Mouse (Mus musculus): ENCODE data around the gene Rbm8a. TPM values are rescaled to one million over a fixed set of nuclear protein-coding genes. Genes with fewer than 3 reads are reported as not detected.
"Not testable (repeated sequence)": the region's sequence is repeated elsewhere in the genome, so short reads cannot be mapped to it uniquely, and the experiment has no call there.

Gene Rbm8a
- polyA plus RNA-seq, 1 experiment from 2014 or later: 167 TPM

GRCm38 (mm10) chr3:96597435-96597891 is 32.3 kb upstream of the Rbm8a start:
- WGBS: under 1% methylated on average over 40 of the region's 40 CpGs
- peak overlapping the region; percentile 96 for H3K4me2 ChIP-seq (replicated peaks)
- no peak for ATAC-seq (ENCODE audit: insufficient number of reproducible peaks, insufficient read depth, low FRiP score, low TSS enrichment)
- H3K9me3 ChIP-seq: no peaks in the 10 kb centered on the region
- H3K4me3 ChIP-seq: peak overlapping the region; percentile 47
- peak overlapping the region; percentile 63 for H3K9ac ChIP-seq
- no peaks in the 10 kb centered on the region for H3K36me3 ChIP-seq
- H3K27me3 ChIP-seq: peaks cover 17% of the 10 kb centered on the region
- H3K27ac ChIP-seq: peak overlapping the region; percentile 64; the same call in 1 of the 2 replicates
- H3K4me1 ChIP-seq: peaks cover 48% of the 10 kb centered on the region

GRCm38 (mm10) chr3:96598156-96599068 is 31.3 kb upstream of the Rbm8a start:
- no peak for ATAC-seq (ENCODE audit: insufficient number of reproducible peaks, insufficient read depth, low FRiP score, low TSS enrichment)
- peak overlapping the region; percentile 96 for H3K4me2 ChIP-seq (replicated peaks)
- WGBS: 1% methylated on average over 54 of the region's 54 CpGs
- no peaks in the 10 kb centered on the region for H3K9me3 ChIP-seq
- H3K27ac ChIP-seq: peak overlapping the region; percentile 64; the same call in 1 of the 2 replicates
- H3K36me3 ChIP-seq: no peaks in the 10 kb centered on the region
- H3K27me3 ChIP-seq: peaks cover 17% of the 10 kb centered on the region
- peak overlapping the region; percentile 63 for H3K9ac ChIP-seq
- H3K4me1 ChIP-seq: peaks cover 49% of the 10 kb centered on the region
- H3K4me3 ChIP-seq: peak overlapping the region; percentile 47

- Histone ChIP-seq H3K9me3 (no peaks in the 10 kb centered on the region), H3K4me2 (replicated peaks) (peak overlapping the region; percentile 96), H3K4me1 (peaks cover 52% of the 10 kb centered on the region), H3K4me3 (peak overlapping the region; percentile 47; the same call in 1 of the 2 replicates), H3K9ac (no peak overlapping the region), H3K36me3 (no peaks in the 10 kb centered on the region), H3K27me3 (peaks cover 17% of the 10 kb centered on the region), H3K27ac (no peak overlapping the region)
- WGBS: 44% methylated on average over 8 of the region's 8 CpGs
- no peak for ATAC-seq (ENCODE audit: insufficient number of reproducible peaks, insufficient read depth, low FRiP score, low TSS enrichment)
These were observed 30.7 kb upstream of the Rbm8a start for GRCm38 (mm10) chr3:96599069-96599393.

- no peak overlapping the region for H3K9ac ChIP-seq
- no peak overlapping the region for H3K4me2 ChIP-seq (replicated peaks)
- no peaks in the 10 kb centered on the region for H3K36me3 ChIP-seq
- 77% methylated on average over 3 of the region's 3 CpGs for WGBS
- no peak overlapping the region for H3K27ac ChIP-seq
- H3K27me3 ChIP-seq: peaks cover 17% of the 10 kb centered on the region
- no peak for ATAC-seq (ENCODE audit: insufficient number of reproducible peaks, insufficient read depth, low FRiP score, low TSS enrichment)
- no peaks in the 10 kb centered on the region for H3K9me3 ChIP-seq
- peaks cover 54% of the 10 kb centered on the region for H3K4me1 ChIP-seq
- H3K4me3 ChIP-seq: no peak overlapping the region
These were observed 30.3 kb upstream of the Rbm8a start for GRCm38 (mm10) chr3:96599411-96599810.

- Histone ChIP-seq H3K27me3 (peaks cover 7% of the 10 kb centered on the region), H3K9ac (peak within 1 kb of the TSS; percentile 95), H3K4me1 (peaks cover 59% of the 10 kb centered on the region), H3K4me2 (replicated peaks) (peak within 1 kb of the TSS; percentile 65), H3K36me3 (no peaks in the 10 kb centered on the region), H3K27ac (peak within 1 kb of the TSS; percentile 97), H3K4me3 (peak within 1 kb of the TSS; percentile 89), H3K9me3 (no peaks in the 10 kb centered on the region)
- WGBS: 1% methylated on average over 27 of the region's 27 CpGs
- ATAC-seq (ENCODE audit: insufficient number of reproducible peaks, insufficient read depth, low FRiP score, low TSS enrichment): peak; percentile 93
These were observed 29.0 kb upstream of the Rbm8a start, which contains the start of gene Lix1l for GRCm38 (mm10) chr3:96600639-96601250. TSS of gene Lix1l (plus strand) at chr3:96601149.

GRCm38 (mm10) chr3:96601251-96601787 is 28.4 kb upstream of the Rbm8a start:
- Histone ChIP-seq H3K4me2 (replicated peaks) (peak overlapping the region; percentile 65), H3K4me3 (peak overlapping the region; percentile 89), H3K36me3 (no peaks in the 10 kb centered on the region), H3K9me3 (no peaks in the 10 kb centered on the region), H3K4me1 (peaks cover 54% of the 10 kb centered on the region), H3K27me3 (peaks cover 6% of the 10 kb centered on the region), H3K9ac (peak overlapping the region; percentile 95), H3K27ac (peak overlapping the region; percentile 97)
- ATAC-seq (ENCODE audit: insufficient number of reproducible peaks, insufficient read depth, low FRiP score, low TSS enrichment): peak; percentile 64
- under 1% methylated on average over 40 of the region's 40 CpGs for WGBS

DNA sequence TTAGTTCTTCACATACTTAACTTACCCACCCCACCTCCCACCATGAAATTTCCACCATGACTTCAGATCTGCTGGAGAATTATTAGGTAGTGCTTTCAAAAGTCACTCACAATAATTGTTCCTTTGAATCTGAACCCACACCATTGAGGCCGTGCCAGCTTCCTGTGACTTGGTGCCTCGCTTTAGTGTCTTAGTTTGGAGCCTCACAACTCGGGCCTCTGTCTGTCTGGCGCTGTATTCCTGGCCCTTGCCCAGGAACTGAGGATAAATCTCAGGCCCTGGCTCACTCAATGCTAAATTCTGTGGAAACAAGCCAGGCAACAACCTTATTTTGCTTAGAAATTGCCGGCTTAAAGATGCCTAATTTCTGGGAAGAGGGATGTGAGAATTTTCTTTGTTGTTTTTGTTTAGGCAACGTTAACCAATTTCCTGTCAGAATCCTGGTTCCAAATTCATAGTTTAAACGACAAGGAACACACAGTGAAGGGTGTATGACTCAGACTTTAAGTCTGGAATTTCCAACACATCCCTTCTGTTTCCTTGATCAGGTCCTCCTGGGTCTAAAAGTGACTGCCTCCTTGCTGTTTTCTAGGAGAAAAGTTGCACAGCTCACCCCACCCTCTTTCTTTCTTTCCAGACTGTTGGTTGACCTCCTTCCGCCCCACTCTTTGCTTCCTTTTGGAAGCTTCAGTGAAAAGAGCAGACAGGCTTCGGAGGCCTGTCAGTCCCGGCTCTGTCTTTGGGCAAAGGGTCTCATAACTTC is 27.6 kb upstream of the Rbm8a start:
- peak overlapping the region; percentile 97 for H3K27ac ChIP-seq
- peak overlapping the region; percentile 95 for H3K9ac ChIP-seq
- no peaks in the 10 kb centered on the region for H3K36me3 ChIP-seq
- peaks cover 46% of the 10 kb centered on the region for H3K4me1 ChIP-seq
- no peak for ATAC-seq (ENCODE audit: insufficient number of reproducible peaks, insufficient read depth, low FRiP score, low TSS enrichment)
- no peaks in the 10 kb centered on the region for H3K9me3 ChIP-seq
- H3K4me3 ChIP-seq: peak overlapping the region; percentile 89
- H3K27me3 ChIP-seq: peaks cover 6% of the 10 kb centered on the region; the same call in 1 of the 2 replicates
- 24% methylated on average over 10 of the region's 10 CpGs for WGBS
- peak overlapping the region; percentile 65 for H3K4me2 ChIP-seq (replicated peaks)

- H3K27me3 ChIP-seq: peaks cover 6% of the 10 kb centered on the region; the same call in 1 of the 2 replicates
- H3K27ac ChIP-seq: peak overlapping the region; percentile 97
- H3K9ac ChIP-seq: peak overlapping the region; percentile 95
- no peaks in the 10 kb centered on the region for H3K9me3 ChIP-seq
- peaks cover 42% of the 10 kb centered on the region for H3K4me1 ChIP-seq
- WGBS: 46% methylated on average over 5 of the region's 5 CpGs
- peak overlapping the region; percentile 89 for H3K4me3 ChIP-seq
- no peak for ATAC-seq (ENCODE audit: insufficient number of reproducible peaks, insufficient read depth, low FRiP score, low TSS enrichment)
- no peaks in the 10 kb centered on the region for H3K36me3 ChIP-seq
- H3K4me2 ChIP-seq (replicated peaks): peak overlapping the region; percentile 65
These were observed 27.0 kb upstream of the Rbm8a start for GRCm38 (mm10) chr3:96602704-96603084.

GRCm38 (mm10) chr3:96603311-96603710 is 26.4 kb upstream of the Rbm8a start:
- H3K36me3 ChIP-seq: no peaks in the 10 kb centered on the region
- ATAC-seq (ENCODE audit: insufficient number of reproducible peaks, insufficient read depth, low FRiP score, low TSS enrichment): no peak
- 53% methylated on average over 5 of the region's 5 CpGs for WGBS
- H3K9ac ChIP-seq: peak overlapping the region; percentile 95; the same call in 1 of the 2 replicates
- peaks cover 6% of the 10 kb centered on the region; the same call in 1 of the 2 replicates for H3K27me3 ChIP-seq
- H3K4me3 ChIP-seq: peak overlapping the region; percentile 89
- H3K4me2 ChIP-seq (replicated peaks): peak overlapping the region; percentile 65
- H3K27ac ChIP-seq: peak overlapping the region; percentile 97
- H3K4me1 ChIP-seq: peaks cover 39% of the 10 kb centered on the region
- H3K9me3 ChIP-seq: no peaks in the 10 kb centered on the region

DNA sequence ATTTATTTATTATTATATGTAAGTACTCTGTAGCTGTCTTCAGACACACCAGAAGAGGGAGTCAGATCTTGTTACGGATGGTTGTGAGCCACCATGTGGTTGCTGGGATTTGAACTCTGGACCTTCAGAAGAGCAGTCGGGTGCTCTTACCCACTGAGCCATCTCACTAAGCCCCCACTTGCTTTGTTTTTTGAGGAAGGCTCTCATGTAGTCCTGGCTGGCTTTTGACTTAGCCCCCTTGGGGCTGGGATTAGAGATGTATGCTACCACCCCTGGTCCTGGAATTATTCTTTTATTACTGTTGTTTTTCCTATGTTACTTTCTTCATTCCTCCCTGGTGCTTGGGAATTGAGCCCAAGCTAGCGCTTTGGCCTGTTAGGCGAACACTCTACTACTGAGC is 23.7 kb upstream of the Rbm8a start:
- H3K4me1 ChIP-seq: peaks cover 25% of the 10 kb centered on the region
- not testable (repeated sequence) for H3K27me3 ChIP-seq; H3K4me2 ChIP-seq (replicated peaks); H3K9me3 ChIP-seq; ATAC-seq (ENCODE audit: insufficient number of reproducible peaks, insufficient read depth, low FRiP score, low TSS enrichment); H3K4me3 ChIP-seq; H3K9ac ChIP-seq; H3K27ac ChIP-seq; H3K36me3 ChIP-seq
- WGBS: 87% methylated on average over 4 of the region's 4 CpGs

DNA sequence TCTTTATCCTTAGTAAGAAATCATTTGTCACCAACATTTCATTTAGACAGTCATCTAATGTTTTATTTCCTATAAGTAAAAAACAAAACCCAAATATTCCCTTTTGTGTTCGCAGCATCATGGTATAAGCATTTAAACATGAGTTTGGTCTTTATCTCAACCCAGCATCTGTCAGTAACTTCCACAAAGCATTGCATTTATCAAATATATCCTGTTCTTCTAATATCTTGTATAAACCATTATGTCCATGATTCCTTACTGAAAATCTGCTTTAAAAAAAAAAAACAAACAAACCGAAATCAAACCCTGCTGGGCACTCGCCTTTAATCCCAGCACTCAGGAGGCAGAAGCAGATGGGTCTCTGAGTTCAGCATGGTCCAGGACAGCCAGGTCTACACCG is 23.1 kb upstream of the Rbm8a start:
- 89% methylated on average over 4 of the region's 4 CpGs for WGBS
- no peak for ATAC-seq (ENCODE audit: insufficient number of reproducible peaks, insufficient read depth, low FRiP score, low TSS enrichment)
- H3K4me3 ChIP-seq: no peak overlapping the region

More for the DNA sequence above, 23.1 kb upstream of the Rbm8a start:
- Histone ChIP-seq H3K9ac (no peak overlapping the region), H3K36me3 (no peaks in the 10 kb centered on the region), H3K4me2 (replicated peaks) (no peak overlapping the region), H3K27me3 (no peaks in the 10 kb centered on the region), H3K27ac (no peak overlapping the region), H3K4me1 (peaks cover 25% of the 10 kb centered on the region), H3K9me3 (no peaks in the 10 kb centered on the region)
